Mouse (Mus musculus): ENCODE results near the gene Lyz2.
"Not testable (repeated sequence)": the region's sequence is repeated elsewhere in the genome, so short reads cannot be mapped to it uniquely, and the experiment has no call there.

Gene Lyz2

GRCm38 (mm10) chr10:117282049-117282448 lies at the start of gene Lyz2:
TSS of gene Lyz2 (minus strand) at chr10:117282321.
- DNase-seq (ENCODE audit: low spot score in 2 of 2) = no peak

- DNase-seq (ENCODE audit: low spot score in 2 of 2) = no peak
Measured at GRCm38 (mm10) chr10:117330521-117330920, 48.4 kb upstream of the Lyz2 start.

GRCm38 (mm10) chr10:117323782-117324181 lies 41.7 kb upstream of the Lyz2 start:
- DNase-seq (ENCODE audit: low spot score in 2 of 2) = no peak

- no peak for DNase-seq (ENCODE audit: low spot score in 2 of 2)
Measured at GRCm38 (mm10) chr10:117322630-117323029, 40.5 kb upstream of the Lyz2 start.

- DNase-seq (ENCODE audit: low spot score in 2 of 2) = no peak
Measured at GRCm38 (mm10) chr10:117320571-117320981, 38.5 kb upstream of the Lyz2 start.

GRCm38 (mm10) chr10:117316391-117316790 lies 34.3 kb upstream of the Lyz2 start:
- DNase-seq (ENCODE audit: low spot score in 2 of 2) = no peak

- no peak for DNase-seq (ENCODE audit: low spot score in 2 of 2)
Measured at GRCm38 (mm10) chr10:117313133-117313532, 31.0 kb upstream of the Lyz2 start.

- no peak for DNase-seq (ENCODE audit: low spot score in 2 of 2)
Measured at GRCm38 (mm10) chr10:117312168-117312567, 30.0 kb upstream of the Lyz2 start.

- DNase-seq (ENCODE audit: low spot score in 2 of 2) = no peak
Measured at GRCm38 (mm10) chr10:117304371-117304770, 22.2 kb upstream of the Lyz2 start.

GRCm38 (mm10) chr10:117301688-117302087 lies 19.6 kb upstream of the Lyz2 start:
- no peak for DNase-seq (ENCODE audit: low spot score in 2 of 2)

GRCm38 (mm10) chr10:117299901-117300520 lies 17.9 kb upstream of the Lyz2 start:
- no peak for DNase-seq (ENCODE audit: low spot score in 2 of 2)

- no peak for DNase-seq (ENCODE audit: low spot score in 2 of 2)
Measured at GRCm38 (mm10) chr10:117299106-117299505, 17.0 kb upstream of the Lyz2 start.

GRCm38 (mm10) chr10:117298336-117298735 lies 16.2 kb upstream of the Lyz2 start:
- DNase-seq (ENCODE audit: low spot score in 2 of 2) = no peak

- DNase-seq (ENCODE audit: low spot score in 2 of 2) = no peak
Measured at GRCm38 (mm10) chr10:117292671-117293070, 10.6 kb upstream of the Lyz2 start, which contains the start of gene Lyz1. TSS of gene Lyz1 (minus strand) at chr10:117292868.

- not testable (repeated sequence) for DNase-seq (ENCODE audit: low spot score in 2 of 2)
Measured at GRCm38 (mm10) chr10:117290936-117291335, 8.8 kb upstream of the Lyz2 start.

GRCm38 (mm10) chr10:117290046-117290870 lies 8.1 kb upstream of the Lyz2 start:
- DNase-seq (ENCODE audit: low spot score in 2 of 2) = no peak

GRCm38 (mm10) chr10:117289034-117289505 lies 6.9 kb upstream of the Lyz2 start:
- DNase-seq (ENCODE audit: low spot score in 2 of 2) = not testable (repeated sequence)

- DNase-seq (ENCODE audit: low spot score in 2 of 2) = no peak
Measured at GRCm38 (mm10) chr10:117288197-117289033, 6.3 kb upstream of the Lyz2 start.

GRCm38 (mm10) chr10:117287226-117287850 lies 5.2 kb upstream of the Lyz2 start:
- no peak for DNase-seq (ENCODE audit: low spot score in 2 of 2)

GRCm38 (mm10) chr10:117286366-117286970 lies 4.3 kb upstream of the Lyz2 start:
- DNase-seq (ENCODE audit: low spot score in 2 of 2) = no peak

GRCm38 (mm10) chr10:117285584-117285983 lies 3.5 kb upstream of the Lyz2 start:
- not testable (repeated sequence) for DNase-seq (ENCODE audit: low spot score in 2 of 2)
